Mouse (Mus musculus) C2C12 (cell line): Measurements from ENCODE around the gene Ppp4r1.

Source experiments
- CEBPB ChIP-seq: IDR thresholded peaks from one replicate; pipeline ENCODE4 v1.6.1; 2011; ENCODE audit warnings: low read depth, mild to moderate bottlenecking, control low read depth, moderate library complexity
- CTCF ChIP-seq: IDR thresholded peaks from one replicate; pipeline ENCODE4 v1.5.1; 2011; ENCODE audit not compliant: control insufficient read depth, insufficient read depth, insufficient read length
- MAX ChIP-seq: IDR thresholded peaks from one replicate; pipeline ENCODE4 v1.6.1; 2011; ENCODE audit warnings: mild to moderate bottlenecking, control low read depth
- MYOG ChIP-seq: IDR thresholded peaks from one replicate; pipeline ENCODE4 v1.6.1; 2011; ENCODE audit not compliant: control insufficient read depth, insufficient read length; ENCODE audit errors: extremely low read depth
- USF1 ChIP-seq: IDR thresholded peaks from one replicate; pipeline ENCODE4 v1.6.1; 2011; ENCODE audit warnings: low read depth, mild to moderate bottlenecking, control low read depth, moderate library complexity

DNA sequence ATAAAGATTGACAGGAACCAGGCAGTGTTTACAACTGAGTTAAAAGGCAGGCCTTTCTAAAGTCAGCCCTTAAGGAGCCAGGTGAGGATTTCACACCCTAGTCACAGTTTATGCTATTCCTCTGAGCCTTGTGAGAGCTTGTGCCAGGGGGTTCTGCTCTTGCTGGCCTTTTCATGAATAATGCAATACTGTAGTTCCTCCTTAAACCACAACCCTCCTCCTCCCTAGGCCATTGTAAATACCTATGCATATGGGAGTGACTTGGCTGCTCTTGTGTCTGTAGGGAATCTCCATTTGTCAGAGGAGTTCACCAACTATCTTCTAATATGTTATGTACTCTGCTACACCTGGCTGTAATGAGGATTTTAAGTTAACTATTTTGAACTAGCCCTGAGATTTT lies 3.3 kb downstream of the Ppp4r1 start:
- TF ChIP-seq CTCF (no peak), MYOG (no peak), MAX (no peak), CEBPB (no peak), USF1 (no peak)
